Mouse (Mus musculus): ENCODE results near the gene Zfp462.

The Zfp462 gene

DNA sequence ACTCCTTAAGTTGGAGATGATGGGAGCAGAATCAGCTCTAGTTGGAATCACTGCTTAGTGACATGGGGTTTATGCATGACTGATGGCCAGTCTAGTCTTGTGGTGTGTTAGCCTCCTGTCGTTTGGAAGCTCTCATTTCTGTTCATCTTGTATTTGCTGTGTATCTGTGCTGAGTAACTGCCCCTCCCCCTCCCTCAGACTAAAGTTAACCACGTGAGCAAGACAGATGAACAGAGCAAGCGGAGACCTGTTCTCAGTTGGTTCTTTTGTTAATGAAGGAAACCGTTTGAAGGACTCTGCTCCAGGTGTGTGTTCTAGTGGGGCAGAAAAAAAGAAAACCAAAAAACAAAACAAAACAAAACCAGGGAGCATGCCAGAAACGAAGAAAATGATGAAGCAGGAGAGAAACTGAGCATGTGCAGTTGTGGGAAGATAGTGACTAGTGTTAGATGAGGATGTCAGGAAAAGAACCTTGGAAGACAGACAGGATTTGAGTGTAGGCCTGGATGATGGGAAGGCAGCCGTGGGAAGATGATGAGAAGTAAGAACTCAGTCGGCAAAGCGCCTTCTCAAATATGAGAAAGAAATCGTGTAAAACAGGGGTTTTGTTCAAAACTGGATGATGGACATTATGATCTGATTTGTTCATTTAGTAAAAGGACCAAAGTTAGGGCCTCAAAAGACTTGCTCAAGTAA lies 53.4 kb downstream of the Zfp462 start:
- no peak for DNase-seq

GRCm38 (mm10) chr4:54999556-54999955 lies 54.7 kb downstream of the Zfp462 start:
- DNase-seq = no peak

- no peak for DNase-seq
Measured at GRCm38 (mm10) chr4:55001386-55001785, 56.5 kb downstream of the Zfp462 start.

DNA sequence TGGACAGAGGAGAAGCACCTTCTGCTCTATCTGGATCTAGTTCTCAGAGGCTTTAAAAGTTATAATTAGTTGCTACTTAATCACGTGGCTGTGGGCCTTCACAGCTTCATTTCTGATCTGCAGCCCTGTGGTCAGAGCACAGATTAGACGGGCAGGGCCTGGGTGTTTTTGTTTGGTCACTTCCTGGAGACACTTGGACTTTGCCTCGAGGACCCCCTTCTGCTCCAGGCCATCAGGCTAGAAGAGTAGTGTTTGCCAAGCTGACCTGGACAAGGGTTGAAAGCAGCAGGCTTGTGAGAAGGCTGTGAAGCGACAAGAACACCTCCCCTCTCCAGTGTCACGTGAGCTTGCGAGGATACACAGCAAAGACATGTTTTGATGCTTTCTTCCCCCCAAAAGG lies 58.3 kb downstream of the Zfp462 start:
- no peak for DNase-seq

- no peak for DNase-seq
Measured at GRCm38 (mm10) chr4:55005066-55005465, 60.2 kb downstream of the Zfp462 start.

GRCm38 (mm10) chr4:55005521-55005969 lies 60.7 kb downstream of the Zfp462 start:
- DNase-seq = no peak

DNA sequence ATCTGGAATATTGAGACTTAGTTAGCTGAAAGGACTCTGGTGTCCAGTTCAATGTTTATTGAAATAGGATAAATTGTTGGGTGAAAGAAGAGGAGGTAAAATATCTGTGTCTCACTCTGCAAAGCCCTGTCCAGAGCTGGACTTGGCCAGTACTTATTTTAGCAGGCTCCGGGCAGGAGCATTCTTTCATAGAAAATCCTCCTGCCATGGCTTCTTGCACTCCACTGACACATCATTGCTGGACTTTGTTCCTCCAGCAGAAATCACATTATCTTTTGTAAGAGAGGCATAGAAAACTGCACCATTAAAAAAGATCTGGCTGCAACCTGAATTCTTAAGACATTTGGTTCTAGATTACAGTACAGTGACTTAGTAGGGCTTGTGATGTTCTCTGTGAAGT lies 61.2 kb downstream of the Zfp462 start:
- DNase-seq = no peak

DNA sequence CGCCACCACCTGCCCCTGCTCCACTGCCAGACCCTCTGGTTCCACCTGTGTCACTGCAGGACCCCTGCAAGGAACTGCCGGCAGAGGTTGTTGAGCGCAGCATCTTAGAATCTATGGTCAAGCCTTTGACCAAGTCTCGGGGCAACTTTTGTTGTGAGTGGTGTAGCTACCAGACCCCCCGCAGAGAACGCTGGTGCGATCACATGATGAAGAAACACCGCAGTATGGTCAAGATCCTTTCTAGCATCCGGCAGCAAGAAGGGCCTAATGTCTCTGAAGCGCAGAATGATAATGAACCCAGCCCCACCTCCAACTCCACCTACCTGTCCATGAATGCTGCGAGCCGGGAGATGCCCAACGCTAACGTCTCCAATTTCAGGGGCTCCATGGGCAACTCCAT lies 63.8 kb downstream of the Zfp462 start:
- DNase-seq = no peak

- no peak for DNase-seq
Measured at GRCm38 (mm10) chr4:55011391-55011790, 66.5 kb downstream of the Zfp462 start.

DNA sequence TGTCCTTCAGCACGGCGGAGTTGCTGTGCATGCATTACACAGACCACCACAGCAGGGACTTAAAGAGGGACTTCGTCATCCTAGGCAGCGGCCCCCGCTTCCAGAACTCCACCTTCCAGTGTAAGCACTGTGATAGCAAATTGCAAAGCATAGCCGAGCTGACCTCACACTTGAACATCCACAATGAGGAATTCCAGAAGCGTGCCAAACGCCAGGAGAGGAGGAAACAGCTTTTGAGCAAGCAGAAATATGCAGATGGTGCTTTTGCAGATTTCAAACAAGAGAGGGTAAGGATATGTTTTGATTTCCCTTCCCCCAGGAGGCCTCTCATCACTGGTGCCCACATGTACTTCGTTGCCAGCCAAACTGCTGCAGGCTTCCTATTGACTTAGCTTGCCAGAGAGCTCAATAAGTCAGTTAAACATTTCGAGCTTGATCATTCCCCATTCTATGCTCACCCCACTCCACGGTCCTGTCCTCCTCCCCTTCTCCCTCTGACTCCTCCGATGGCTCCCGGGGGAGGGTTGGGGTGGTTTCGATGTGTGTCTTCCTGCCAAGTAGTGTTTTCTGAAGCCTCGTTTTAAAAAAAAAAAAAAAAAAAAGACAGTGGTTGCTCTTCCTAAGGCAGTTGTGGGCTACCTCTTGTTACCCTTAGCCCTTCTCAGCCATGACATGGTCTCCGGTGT lies 68.9 kb downstream of the Zfp462 start:
- DNase-seq = no peak

- no peak for DNase-seq
Measured at GRCm38 (mm10) chr4:55014731-55015463, 70.0 kb downstream of the Zfp462 start.

- no peak for DNase-seq
Measured at GRCm38 (mm10) chr4:55015517-55015916, 70.7 kb downstream of the Zfp462 start.

- DNase-seq = no peak
Measured at GRCm38 (mm10) chr4:55026109-55026646, 81.3 kb downstream of the Zfp462 start.

- no peak for DNase-seq
Measured at GRCm38 (mm10) chr4:55030401-55030800, 85.6 kb downstream of the Zfp462 start.

- no peak for DNase-seq
Measured at GRCm38 (mm10) chr4:55032317-55032930, 87.6 kb downstream of the Zfp462 start.

DNA sequence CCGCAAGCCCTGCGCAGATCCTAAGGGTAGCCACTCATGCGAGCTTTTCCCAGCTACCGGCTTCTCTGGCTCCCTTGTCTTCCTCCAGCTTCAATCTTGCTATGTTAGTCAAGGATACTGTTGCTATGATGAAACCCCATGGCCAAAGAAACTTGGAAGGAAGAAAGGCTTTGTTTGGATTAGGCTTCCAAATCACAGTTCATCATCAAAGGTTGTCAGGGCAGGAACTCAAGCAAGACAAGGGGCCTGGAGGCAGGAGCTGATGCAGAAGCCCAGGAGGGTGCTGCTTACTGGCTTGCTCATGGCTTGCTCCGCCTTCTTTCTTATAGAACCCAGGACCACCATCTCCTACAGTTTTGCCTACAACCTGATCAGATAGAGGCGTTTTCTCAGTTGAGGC lies 88.6 kb downstream of the Zfp462 start:
- DNase-seq = no peak

GRCm38 (mm10) chr4:55038139-55038538 lies 93.3 kb downstream of the Zfp462 start:
- no peak for DNase-seq

GRCm38 (mm10) chr4:55040258-55040964 lies 95.6 kb downstream of the Zfp462 start:
- DNase-seq = no peak

GRCm38 (mm10) chr4:55041106-55041730 lies 96.4 kb downstream of the Zfp462 start:
- no peak for DNase-seq

DNA sequence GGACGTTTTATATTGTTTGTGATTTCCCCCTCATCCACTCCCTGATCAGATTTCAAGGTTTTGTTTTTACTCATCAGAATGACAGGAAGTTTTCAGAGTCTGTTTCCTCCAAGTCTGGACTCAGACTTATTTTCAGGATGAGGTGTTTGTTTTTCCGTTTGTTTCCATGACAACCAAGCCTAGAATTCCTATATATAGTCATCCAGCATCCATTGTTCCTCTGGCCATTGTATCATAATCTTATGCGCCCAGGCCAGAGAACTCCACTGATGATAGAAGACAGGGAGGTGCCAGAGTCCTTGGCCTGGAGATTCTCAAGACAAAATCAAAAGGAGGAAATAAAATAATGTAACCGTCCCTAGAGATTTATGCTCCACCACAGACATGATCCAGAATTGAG lies 97.7 kb downstream of the Zfp462 start:
- DNase-seq = no peak

DNA sequence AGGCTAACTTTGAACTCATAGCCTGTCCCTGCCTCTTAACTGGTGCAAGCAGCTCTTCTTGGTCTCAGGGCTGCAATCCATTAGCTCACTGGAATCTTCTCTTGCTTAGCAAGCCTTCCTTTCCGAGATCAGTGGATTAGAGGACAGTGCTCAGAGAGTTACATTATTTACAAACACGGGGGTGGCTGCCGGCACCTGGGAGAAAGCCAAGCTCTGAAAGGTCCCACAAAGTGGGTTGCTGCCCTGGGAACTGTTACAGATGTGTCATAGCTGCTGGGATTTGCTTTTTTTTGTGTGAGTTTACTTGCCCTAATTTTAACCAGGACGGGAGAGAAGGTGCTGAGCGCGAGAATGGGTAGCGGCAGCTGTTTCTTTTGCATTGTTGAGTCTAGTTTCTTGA lies 102.4 kb downstream of the Zfp462 start:
- DNase-seq = no peak
